Comparison of ENCODE assay signal across 12 mouse cellular contexts in the genomic region with DNA sequence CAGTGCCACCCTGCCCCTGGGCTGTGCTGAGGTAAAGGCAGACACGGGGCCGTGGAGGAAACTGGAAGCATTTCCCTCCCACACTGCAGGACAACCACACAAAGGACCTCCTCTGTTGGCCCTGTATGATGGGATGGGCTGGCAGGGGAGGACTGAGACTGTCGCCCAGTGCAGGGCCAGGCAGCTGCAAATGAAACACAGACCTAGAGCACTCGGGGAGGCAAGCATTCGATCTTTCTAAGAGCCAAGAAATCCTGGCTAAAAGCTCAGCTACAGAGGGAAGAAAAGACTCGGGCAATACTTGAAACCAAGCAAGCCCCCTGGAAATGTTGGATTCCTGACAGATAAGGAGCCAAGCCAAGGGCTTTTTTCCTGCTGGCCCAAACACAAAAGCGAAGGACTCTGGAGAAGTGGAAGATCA.
DNase-seq lines count a peak whose midpoint lies in the region; ATAC-seq and TF ChIP-seq lines count a peak whose summit lies in the region.
"Had no signal": no experiment of that assay in that cellular context is flagged by ENCODE, and none has a peak within 500 bp of the region (broad histone marks: within the 10 kb centered on the region; RNA-seq: fewer than 3 reads in every experiment).

No protein-coding gene starts in this region.

- no peak overlapping the region for H3K9ac ChIP-seq in lung, embryonic 14.5 days
- peak overlapping the region; percentile 17; the same call in 1 of the 2 replicates for H3K9ac ChIP-seq in embryonic facial prominence, embryonic 13.5 days
- H3K9ac ChIP-seq in limb, embryonic 12.5 days (replicated peaks) = no peak overlapping the region

- H3K36me3 ChIP-seq in lung, embryonic 14.5 days (ENCODE audit: insufficient read depth) = no peaks in the 10 kb centered on the region
- H3K36me3 ChIP-seq in embryonic facial prominence, embryonic 13.5 days = no peaks in the 10 kb centered on the region
- H3K36me3 ChIP-seq in limb, embryonic 12.5 days = no peaks in the 10 kb centered on the region

- TF ChIP-seq CTCF in lung, embryonic 14.5 days (IDR thresholded peaks at IDR 0.05; ENCODE audit: low read depth) = no peak
- no peak for TF ChIP-seq CTCF in lung, adult 2 months (IDR thresholded peaks at IDR 0.05; ENCODE audit: insufficient read depth, low read length)

- H3K4me2 ChIP-seq in lung, embryonic 14.5 days = no peak overlapping the region
- no peak overlapping the region for H3K4me2 ChIP-seq in embryonic facial prominence, embryonic 13.5 days
- no peak overlapping the region for H3K4me2 ChIP-seq in limb, embryonic 12.5 days

- WGBS in lung, embryonic 14.5 days = 43% methylated on average over 7 of the region's 7 CpGs
- WGBS in lung, adult 2 months = 33% methylated on average over 7 of the region's 7 CpGs
- 18% methylated on average over 7 of the region's 7 CpGs for WGBS in embryonic facial prominence, embryonic 13.5 days
- WGBS in limb, embryonic 12.5 days = 50% methylated on average over 7 of the region's 7 CpGs

- DNase-seq in frontal cortex, postnatal 14 days (ENCODE audit: low spot score in 2 of 2) = no peak
- peak; percentile 49 for DNase-seq in lung, embryonic 14.5 days
- no peak for DNase-seq in lung, adult 2 months
- no peak for DNase-seq in adrenal gland, adult 2 months
- DNase-seq in kidney, adult 8-10 months = no peak
- DNase-seq: adrenal gland, postnatal 10 days had no signal

- H3K27ac ChIP-seq in lung, embryonic 14.5 days (ENCODE audit: low read depth) = peak overlapping the region; percentile 14; the same call in 1 of the 2 replicates
- peak overlapping the region; percentile 57 for H3K27ac ChIP-seq in embryonic facial prominence, embryonic 13.5 days
- H3K27ac ChIP-seq in limb, embryonic 12.5 days = peak overlapping the region; percentile 2; the same call in 1 of the 2 replicates

- no peaks in the 10 kb centered on the region for H3K27me3 ChIP-seq in lung, embryonic 14.5 days (ENCODE audit: insufficient read depth, low read length)
- peaks cover 18% of the 10 kb centered on the region for H3K27me3 ChIP-seq in embryonic facial prominence, embryonic 13.5 days
- H3K27me3 ChIP-seq in limb, embryonic 12.5 days = peaks cover 16% of the 10 kb centered on the region
- H3K27me3 ChIP-seq: CH12.LX had no signal

- H3K4me3 ChIP-seq in lung, embryonic 14.5 days (ENCODE audit: low read depth, low read length) = no peak overlapping the region
- no peak overlapping the region for H3K4me3 ChIP-seq in lung, adult 2 months (replicated peaks; ENCODE audit: extremely low read depth, low read depth, low read length)
- H3K4me3 ChIP-seq in embryonic facial prominence, embryonic 13.5 days = no peak overlapping the region
- H3K4me3 ChIP-seq in limb, embryonic 12.5 days (replicated peaks) = no peak overlapping the region
- H3K4me3 ChIP-seq: erythroblast, embryonic 14.5 days had no signal

- ATAC-seq in frontal cortex, adult (ENCODE audit: low TSS enrichment) = peak; percentile 38
- ATAC-seq in lung, embryonic 14.5 days (ENCODE audit: insufficient read depth) = 0 out of 2 replicates have a peak, but pooled peaks have one; percentile 5
- ATAC-seq in embryonic facial prominence, embryonic 13.5 days (ENCODE audit: insufficient number of reproducible peaks, insufficient read depth, low FRiP score, low TSS enrichment, low read depth) = no peak
- ATAC-seq in limb, embryonic 12.5 days (ENCODE audit: insufficient number of reproducible peaks, insufficient read depth, low FRiP score, low TSS enrichment, low read depth) = no peak
- ATAC-seq: inflammation-experienced regulatory T-cells, adult 6 months had no signal

- no peak for TF ChIP-seq POLR2A in lung, adult 2 months (IDR thresholded peaks at IDR 0.05; ENCODE audit: borderline replicate concordance, extremely low read depth, low read depth, low read length)

- H3K4me1 ChIP-seq in lung, embryonic 14.5 days (ENCODE audit: insufficient read depth) = no peaks in the 10 kb centered on the region
- H3K4me1 ChIP-seq in lung, adult 2 months (ENCODE audit: control insufficient read depth, insufficient read depth, low read length) = no peaks in the 10 kb centered on the region; the same call in 1 of the 2 replicates
- peaks cover 28% of the 10 kb centered on the region for H3K4me1 ChIP-seq in embryonic facial prominence, embryonic 13.5 days
- peaks cover 14% of the 10 kb centered on the region; the same call in 1 of the 2 replicates for H3K4me1 ChIP-seq in limb, embryonic 12.5 days (replicated peaks)

- H3K9me3 ChIP-seq in lung, embryonic 14.5 days (ENCODE audit: low read depth, low read length) = no peaks in the 10 kb centered on the region
- no peaks in the 10 kb centered on the region for H3K9me3 ChIP-seq in embryonic facial prominence, embryonic 13.5 days
- no peaks in the 10 kb centered on the region for H3K9me3 ChIP-seq in limb, embryonic 12.5 days

Comparison
In these comparisons a context has a peak if more than half of its experiments do, and no peak if none do; other contexts are left out.
1. ATAC-seq: peak in frontal cortex, adult (single experiment) and lung, embryonic 14.5 days (single experiment); none in embryonic facial prominence, embryonic 13.5 days (single experiment) and limb, embryonic 12.5 days (single experiment).
2. H3K27ac ChIP-seq: peak in every context shown above with its lines; median percentile 57 in embryonic facial prominence, embryonic 13.5 days; 14 in lung, embryonic 14.5 days; 2 in limb, embryonic 12.5 days.